Mouse (Mus musculus) WW6 (cell line): ENCODE measurements around the gene Arhgap8.
A peak's percentile ranks its signal among the peaks of the same experiment; 100 is the strongest.
"Not testable (repeated sequence)": the region's sequence is repeated elsewhere in the genome, so short reads cannot be mapped to it uniquely, and the experiment has no call there.

ENCODE experiments used
- DNase-seq: peaks from one replicate; pipeline ENCODE4 v3.0.0-alpha.2; 2013; ENCODE audit warnings: low read depth, low spot score

The Arhgap8 gene

GRCm38 (mm10) chr15:84697611-84698011, 22.2 kb upstream of the Arhgap8 start:
- DNase-seq = no peak

DNA sequence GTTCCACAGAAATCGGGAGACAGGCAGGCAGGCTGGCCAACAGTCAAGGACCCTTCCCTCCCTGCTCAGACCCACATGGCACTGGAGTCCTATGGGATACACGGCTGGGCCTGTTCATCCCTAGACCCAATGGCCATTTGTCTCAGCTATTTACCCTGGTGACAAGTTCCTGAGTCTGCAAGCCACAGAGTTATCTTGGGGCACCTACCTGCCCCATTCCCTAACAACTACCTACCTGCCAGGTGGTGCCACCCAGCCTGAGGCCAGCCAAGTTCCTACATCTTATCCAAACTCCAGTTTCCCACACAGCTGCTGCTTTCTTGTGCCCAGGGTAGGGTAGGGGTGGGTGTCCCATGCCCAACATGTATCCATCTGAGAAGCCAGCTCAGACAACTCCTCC, 21.7 kb upstream of the Arhgap8 start:
- no peak for DNase-seq

DNA sequence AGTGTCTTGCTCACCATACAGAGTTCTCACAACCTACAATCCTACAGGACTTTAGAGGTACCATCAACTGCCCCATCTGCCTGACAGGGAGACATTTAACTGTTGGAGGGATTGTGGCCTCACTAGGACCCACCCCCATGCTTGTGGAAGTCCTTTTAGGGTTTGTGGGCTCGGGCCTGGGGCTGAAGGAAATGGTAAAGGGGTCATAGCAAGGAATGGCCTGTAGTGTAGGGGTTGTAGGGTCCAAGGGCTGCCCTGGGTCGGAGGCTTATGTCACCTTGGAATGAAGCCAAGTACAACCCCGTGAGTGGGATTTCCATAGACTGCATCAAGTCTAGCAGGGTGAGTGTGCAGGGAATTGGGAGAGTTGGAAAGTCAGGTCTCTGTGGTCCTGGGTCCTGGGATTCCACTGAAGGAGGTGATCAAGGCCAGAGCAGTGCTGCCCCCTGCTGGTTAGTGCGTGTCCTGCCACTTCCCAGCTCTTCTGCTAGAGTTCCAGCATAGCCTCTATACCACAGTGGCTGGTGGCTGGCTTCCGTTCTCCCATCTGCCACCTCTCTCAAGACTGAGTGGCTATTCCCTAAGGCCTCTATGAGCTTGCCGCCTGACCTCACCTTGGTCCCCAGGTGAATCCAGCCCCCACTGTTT, 19.6 kb upstream of the Arhgap8 start:
- DNase-seq = no peak

- DNase-seq = no peak
These were observed 17.9 kb upstream of the Arhgap8 start for GRCm38 (mm10) chr15:84701947-84702346.

- DNase-seq = no peak
These were observed 17.2 kb upstream of the Arhgap8 start for GRCm38 (mm10) chr15:84702391-84703345.

DNA sequence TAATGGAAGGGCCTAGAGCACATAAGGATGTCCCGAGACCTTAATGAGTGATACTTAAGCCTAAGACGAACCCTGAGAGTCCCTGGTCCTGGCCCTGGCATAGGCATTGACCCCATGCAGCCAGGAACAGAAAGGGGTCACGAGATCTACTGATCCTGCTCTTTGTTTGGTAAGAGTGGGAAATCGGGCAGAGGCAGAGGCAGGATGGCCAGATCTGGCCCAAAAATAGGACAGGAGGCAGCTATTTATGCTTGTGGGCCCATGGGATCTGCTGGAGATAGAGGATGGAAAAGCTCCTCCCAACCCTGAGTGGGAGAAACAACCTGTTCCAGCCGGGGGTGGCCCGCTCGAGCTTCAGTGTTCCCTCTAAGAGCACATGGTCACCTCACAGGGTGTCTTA, 15.9 kb upstream of the Arhgap8 start:
- DNase-seq = no peak

- no peak for DNase-seq
These were observed 14.4 kb upstream of the Arhgap8 start for GRCm38 (mm10) chr15:84705351-84705901.

- no peak for DNase-seq
These were observed 12.8 kb upstream of the Arhgap8 start for GRCm38 (mm10) chr15:84706983-84707619.

GRCm38 (mm10) chr15:84712566-84713405, 7.1 kb upstream of the Arhgap8 start:
- DNase-seq = no peak

- peak; percentile 46 for DNase-seq
These were observed 5.1 kb upstream of the Arhgap8 start for GRCm38 (mm10) chr15:84714730-84715129.

- DNase-seq = no peak
These were observed 4.7 kb upstream of the Arhgap8 start for GRCm38 (mm10) chr15:84715132-84715531.

DNA sequence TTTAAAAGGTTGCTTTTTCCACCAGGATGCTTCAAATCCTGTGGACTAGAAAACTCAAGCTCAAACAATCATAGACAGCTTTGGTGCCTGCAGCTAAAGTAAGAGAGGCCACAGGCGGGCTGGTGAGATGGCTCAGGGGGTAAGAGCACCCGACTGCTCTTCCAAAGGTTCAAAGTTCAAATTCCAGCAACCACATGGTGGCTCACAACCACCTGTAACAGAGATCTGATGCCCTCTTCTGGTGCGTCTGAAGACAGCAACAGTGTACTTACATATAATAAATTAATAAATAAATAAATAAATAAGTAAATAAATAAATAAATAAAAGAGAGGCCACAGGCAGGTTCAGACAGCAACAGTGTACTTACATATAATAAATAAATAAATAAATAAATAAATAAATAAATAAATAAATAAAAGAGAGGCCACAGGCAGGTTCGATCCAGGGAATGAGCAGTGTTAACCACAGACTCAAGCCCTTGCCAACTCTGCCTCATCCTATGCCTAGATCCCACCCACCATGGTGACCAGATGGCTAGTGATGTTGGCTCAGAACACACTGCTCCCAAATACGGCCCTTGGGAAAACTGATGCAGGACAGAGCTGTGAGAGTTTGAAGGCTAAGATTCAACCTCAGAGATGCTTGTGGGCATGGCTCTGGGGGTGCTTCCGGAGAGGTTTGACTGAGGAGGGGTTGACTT, 2.1 kb upstream of the Arhgap8 start:
- not testable (repeated sequence) for DNase-seq

DNA sequence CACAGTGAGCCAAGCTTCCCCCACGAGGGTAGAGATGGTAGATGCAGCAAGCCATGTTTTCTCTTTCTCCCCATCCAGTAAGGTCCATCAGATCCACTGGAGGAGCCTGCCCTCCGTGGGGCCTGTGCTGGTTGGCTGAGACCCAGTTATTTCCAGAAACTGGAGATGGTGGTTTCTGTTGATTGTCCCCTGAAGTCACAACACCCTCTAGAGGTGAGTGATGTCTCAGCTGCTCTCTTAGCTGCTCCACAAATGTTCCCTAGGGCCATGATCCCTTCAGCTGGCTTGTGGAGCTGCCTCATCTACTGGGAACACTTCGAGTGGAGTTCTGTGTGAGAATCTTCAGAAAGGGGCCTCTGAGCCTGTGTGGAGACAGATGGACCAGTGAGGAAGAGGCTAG, 1.1 kb upstream of the Arhgap8 start:
- DNase-seq = no peak

DNA sequence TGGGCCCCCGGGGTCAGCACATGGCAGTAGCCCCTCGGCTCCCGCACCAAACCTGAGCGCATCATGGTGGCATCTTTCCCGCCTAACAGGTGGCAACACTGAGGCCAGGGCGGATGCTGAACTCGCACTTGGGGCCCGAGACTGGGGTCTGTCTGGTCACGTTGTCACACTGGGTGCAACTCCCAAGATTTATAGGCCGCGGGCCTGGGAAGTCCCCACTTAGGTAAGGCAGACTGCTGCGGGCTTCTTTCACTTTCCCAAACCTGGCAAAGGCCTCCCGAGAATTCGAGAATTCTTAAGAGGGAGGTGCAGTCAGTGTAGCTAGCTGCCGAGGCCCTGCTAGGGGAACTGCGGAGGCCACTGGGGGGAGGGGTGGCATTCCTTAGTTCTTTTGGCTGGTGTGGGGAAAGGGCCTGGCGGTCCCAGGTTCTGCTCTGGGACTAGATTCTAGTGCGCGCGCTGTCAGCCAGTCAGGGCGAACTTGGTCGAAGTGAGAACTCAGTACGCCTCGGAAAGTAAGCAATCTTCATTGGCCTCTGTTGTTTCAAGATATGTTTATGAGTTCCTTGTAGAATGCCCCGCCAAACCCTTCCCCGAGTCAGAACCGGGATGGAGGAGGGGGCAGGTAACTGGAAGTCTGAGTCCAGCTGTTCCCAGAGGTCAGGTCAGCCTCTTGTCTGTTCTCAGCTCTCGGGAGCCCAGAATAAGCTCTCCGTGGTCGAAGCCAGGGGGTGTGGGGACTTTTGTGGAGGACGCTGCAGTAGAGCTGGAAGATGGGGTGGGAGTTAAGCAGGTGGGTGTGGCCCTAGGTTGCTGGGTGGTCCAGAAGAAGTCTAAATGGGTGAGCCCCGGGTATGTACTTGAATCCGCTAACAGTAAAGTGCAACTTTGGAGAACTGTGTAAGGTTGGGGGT, 696 bp downstream of the Arhgap8 start:
- no peak for DNase-seq

GRCm38 (mm10) chr15:84723656-84724055, 3.8 kb downstream of the Arhgap8 start:
- DNase-seq = not testable (repeated sequence)

DNA sequence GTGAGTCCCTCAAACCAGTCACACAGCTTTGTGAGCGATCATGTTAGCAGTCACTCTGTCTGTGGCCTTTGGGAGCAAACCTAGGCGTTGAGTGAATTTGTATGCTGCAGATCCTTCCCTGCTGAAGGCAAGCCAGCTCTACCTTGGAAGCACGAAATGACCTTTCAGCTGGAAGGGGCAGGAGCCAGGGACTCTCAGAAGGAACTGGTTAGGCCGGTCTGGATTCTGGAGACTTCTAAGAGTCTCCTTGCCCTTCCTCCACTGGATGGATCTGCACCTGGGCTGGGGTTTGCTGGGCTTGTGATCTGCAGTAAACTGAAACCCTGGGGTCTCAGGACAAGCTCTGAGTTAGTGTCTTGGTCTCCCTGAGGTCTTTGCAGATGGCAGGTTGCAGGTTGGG, 4.3 kb downstream of the Arhgap8 start:
- no peak for DNase-seq

DNA sequence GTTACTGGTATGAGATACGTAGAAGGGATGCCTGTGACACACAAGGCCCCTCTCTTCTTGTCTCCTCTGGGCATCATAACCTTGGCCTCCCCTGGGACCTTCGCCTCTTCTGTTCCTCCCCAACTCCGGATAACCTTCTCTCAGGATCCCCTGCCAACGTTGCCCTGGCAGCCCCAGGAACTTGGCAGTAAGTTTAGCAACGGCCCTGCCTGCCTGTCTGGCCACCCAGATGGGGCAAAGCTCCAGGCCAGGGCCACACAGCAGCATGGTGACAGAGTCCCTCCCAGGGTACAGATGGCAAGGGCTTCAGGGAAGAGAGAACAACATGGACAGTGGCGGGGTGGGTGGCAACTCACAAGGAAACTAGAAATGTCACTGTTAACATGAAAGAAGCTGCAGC, 9.8 kb downstream of the Arhgap8 start:
- DNase-seq = no peak

DNA sequence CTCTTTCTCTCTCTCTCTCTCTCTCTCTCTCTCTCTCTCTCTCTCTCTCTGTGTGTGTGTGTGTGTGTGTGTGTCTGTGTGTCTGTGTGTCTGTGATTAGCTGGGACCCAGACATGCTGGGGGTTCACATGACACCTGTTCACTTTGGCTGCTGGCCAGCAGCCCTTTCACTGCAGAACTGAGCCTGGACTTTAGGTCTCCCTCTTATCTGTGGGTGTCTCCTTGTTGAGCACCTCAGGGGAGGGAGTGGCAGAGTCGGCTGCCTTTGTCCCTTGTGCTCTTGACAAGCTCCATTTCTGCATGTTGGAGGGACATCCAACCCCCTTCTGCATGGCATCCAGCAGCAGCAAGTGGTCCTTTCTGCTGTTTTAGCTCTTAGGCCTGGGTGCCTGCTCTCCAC, 11.0 kb downstream of the Arhgap8 start:
- no peak for DNase-seq

DNA sequence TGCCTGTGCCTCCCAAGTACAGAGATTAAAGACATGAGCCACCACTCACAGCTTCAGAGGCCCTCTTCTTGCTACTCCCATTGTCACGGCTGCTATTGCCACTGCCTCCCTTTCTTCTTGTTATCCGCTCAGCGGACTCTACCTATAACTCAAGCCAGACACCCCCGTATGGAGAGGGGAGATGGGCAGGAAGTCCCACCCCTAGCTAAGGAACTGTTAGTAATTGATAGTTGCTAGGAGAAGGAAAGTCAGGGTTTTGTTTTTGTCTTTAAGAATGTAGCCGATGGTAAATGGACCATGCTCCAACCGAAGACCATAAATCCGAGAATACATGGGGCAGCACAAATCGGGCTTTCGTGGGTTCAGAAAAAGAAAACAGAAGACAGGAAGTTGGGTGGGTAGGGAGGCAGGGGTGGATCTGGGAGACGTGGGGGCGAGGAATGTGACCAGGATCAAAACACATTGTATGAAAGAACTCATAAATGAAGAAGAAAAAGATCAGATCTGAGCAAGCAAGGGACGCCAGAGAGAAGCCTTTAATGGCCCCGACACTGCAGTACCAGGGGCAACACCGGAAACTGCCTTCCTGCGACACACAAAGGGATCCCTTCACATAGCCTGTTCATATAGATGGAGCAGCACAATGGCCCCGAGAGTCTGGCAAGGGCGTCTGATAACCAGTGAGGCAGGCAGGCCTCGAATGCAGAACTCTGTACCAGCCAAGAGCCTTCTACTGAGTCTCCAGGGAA, 12.0 kb downstream of the Arhgap8 start:
- DNase-seq = no peak
